Mouse (Mus musculus): Measurements from ENCODE around the gene Man1b1. TPM values are rescaled to one million over a fixed set of nuclear protein-coding genes. Genes with fewer than 3 reads are reported as not detected.

The Man1b1 gene
- 40.8 and 41.3 TPM in 2 replicates for total RNA-seq (2017)

DNA sequence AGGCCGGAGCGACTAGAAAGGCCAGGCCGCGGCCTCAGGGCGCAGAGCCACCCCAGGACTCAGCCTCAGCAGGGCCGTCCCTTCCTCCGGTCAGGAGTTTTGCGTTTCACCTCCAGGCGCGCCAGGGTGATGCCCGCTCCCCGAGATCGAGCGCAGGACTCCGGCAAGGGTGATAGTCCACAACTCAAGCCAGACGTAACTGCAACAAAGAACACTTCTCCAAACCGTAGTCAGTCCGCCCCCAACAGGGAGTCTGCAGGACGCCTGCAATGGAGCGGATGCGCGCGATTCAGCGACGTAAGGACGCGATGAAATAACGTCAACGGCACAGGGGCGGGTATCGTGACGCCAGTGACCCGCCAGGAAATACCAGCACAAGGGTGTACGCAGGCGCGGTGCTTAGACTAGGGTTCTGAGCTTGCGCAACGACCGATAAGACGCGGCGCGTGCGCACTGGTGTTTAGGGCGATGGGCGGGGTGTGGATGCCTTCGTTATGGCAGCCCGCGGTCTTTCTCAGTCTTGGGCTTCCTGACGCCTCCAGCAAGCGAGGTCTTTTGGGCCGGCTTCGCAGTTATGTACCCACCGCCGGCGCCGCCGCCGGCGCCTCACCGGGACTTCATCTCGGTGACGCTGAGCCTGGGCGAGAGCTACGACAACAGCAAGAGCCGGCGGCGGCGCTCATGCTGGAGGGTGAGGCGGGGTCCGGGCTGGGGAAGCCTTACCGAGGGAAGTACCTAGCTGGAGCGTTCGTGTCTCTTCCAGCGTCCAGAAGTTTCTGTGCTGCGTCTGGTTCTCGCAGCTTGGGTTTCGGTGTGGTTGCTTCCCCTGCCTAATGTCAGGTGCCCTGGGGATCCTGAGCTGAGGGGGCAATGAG is at the start of gene Man1b1:
TSS of gene Man1b1 (plus strand) at position 53 of the 875 bp plus-strand sequence.
- peak; percentile 97 for ATAC-seq (replicated peaks; ENCODE audit: low read depth, poor library complexity, severe bottlenecking)

DNA sequence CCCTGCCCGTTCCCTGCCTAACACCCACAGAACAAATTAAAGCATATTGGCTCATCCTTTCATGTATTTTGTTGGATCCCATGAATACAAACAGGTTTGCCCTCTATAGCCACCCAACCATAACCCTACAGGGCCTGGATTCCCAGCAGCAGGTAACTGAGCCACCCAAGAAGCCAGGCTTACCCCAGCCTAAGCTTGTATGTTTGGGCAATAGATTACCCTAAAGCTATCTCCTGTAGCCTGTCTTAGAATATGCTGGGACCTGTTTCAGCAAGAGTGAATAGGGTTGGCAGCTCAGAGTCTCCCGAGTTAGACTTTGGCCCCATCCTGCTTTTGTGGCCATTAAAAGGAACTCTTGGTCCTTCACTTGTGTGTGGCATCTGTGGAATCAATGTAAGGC is 46.6 kb upstream of the Man1b1 start:
- ATAC-seq (replicated peaks; ENCODE audit: low read depth, poor library complexity, severe bottlenecking) = no peak

DNA sequence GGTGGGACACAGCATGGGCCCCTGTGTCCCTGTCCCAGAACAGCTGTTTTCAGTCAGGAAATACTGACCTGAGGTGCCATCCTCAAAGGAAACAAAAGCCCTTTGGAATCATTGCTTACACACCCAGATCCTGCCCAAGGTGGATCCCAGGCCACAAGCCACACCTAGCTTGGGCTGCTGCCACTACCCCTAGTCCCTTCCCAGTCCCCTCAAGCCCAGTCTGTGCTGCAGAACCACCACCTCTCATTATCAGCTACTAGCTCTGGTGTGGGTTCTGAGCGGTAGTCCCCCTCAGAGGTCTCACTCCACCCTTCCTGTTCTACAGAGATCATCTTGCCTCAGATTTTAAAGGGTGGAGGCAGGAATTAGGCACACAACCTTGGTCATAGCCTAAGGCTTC is 45.8 kb upstream of the Man1b1 start:
- peak; percentile 45 for ATAC-seq (replicated peaks; ENCODE audit: low read depth, poor library complexity, severe bottlenecking)

DNA sequence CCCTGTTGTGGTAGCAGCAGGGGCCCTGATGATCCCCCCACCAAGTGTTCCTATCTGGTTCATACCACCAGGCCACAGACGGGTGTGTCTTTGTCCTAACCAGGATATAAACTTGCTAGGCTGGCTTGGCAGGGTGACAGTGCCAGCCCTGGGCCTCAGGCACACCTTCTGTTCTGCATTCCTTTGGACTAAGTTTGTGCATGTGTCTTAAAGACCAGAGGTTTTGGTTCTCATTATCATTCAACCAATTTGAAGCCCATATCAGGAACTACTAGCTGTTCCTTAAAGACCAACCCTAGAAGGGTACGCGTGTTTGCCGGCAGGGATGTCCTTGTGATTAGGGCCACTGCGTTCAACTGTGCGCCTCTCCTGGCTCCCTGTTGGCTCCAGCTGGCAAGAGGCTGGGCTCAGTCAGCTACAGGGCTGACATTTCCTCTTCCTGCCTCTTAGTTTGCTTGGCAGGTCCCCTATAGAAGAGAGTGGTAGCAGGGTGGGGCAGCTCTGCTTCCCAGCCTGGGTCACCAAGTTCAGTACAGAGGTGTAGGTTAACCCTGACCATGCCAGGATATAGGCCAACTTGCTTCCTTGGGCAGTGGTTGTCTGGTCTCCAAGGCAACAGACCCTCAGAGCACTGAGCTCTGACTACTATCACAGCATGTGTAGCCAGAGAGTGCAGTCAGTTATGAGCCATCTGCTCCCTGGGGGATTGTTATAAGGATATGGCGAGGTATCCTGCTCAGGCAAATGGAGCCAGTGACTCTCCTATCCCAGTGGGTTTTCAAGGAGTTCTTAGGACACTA is 45.1 kb upstream of the Man1b1 start:
- ATAC-seq (replicated peaks; ENCODE audit: low read depth, poor library complexity, severe bottlenecking) = peak; percentile 40

DNA sequence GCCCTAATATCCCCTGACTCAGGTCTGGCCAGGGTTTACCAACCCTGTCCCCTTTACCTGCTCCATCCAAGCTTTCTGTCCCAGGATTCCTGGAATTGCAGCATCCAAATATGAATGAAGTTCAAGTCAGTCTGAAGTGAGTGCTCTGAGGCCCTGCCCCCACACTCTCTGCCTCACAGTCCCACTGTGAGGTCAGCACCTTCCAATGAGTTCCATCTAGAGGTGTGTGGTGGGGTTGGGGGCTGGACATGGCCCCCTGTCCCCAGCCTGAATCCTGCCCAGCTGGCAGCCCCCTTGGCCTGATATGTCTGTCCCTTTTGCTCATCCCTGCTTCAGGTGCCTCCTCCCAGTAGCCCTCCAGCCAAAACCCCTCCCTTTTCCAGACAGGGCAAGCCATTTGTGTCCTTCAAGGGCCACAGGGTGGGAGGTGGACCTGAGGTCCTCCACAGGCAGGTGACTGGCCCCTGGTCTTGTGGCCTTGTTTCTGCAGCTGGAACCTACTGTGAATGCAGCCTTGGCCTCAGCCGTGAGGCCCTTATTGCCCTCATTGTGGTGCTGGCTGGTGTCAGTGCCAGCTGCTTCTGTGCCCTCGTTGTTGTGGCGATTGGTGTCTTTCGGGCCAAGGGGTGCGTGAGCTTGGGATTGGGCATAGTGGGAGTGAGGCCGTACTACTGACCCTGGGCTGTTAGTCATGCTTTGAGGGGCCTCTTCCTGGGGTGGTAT is 44.0 kb upstream of the Man1b1 start, which contains the start of gene Tmem210:
TSS of gene Tmem210 (plus strand) at position 219 of the 723 bp plus-strand sequence.
- ATAC-seq (replicated peaks; ENCODE audit: low read depth, poor library complexity, severe bottlenecking) = no peak

DNA sequence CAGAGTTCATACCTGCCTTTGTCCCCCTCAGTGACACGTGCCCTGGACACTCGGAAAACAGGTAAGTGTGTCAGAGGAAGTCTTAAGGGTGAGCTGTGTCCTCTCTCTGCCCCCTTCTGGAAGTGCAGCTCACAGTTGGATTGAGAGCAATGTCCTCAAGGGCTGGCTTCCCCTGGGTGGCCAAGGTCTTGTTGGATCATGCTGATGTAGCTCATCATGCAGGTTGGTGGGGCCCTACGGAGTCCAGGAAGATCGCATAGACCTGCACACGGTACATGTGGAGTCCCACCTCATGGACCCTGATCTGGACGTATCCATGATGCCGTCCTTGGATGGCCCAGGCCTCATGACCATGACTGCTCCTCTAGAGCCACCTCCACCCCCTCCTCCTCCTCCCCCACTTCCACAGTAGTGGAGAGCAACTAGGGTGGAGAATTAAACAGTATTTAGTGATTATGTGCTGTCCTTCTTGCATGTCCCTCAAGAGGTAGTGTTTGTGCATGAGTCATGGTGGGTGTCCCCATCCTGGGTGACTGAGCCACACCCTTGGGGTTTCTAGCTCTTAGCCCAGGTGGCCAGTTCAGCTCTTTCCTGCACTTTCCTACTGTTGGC is 43.3 kb upstream of the Man1b1 start:
- ATAC-seq (replicated peaks; ENCODE audit: low read depth, poor library complexity, severe bottlenecking) = no peak

DNA sequence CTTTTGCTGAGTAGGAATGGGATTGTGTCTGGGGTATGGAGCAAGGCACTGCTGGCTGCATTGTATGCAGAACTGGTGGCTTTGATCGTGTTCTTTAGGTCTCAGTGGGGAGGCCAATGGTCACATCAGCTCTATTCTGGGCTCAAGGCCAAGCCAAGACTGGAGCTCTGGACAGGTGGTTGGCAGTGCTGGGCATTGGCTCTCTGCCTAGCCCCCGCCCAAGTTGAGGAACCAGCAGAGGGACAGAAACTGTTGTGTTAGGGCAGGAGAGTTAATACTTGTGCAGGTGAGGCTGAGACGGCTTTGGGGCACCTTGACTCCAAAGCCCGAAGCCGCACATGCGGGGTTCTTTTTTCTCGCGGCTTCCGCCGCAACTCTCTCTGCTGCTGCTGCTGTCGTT is 42.5 kb upstream of the Man1b1 start, which contains the start of gene Lrrc26:
TSS of gene Lrrc26 (plus strand) at position 265 of the 400 bp plus-strand sequence.
- no peak for ATAC-seq (replicated peaks; ENCODE audit: low read depth, poor library complexity, severe bottlenecking)

DNA sequence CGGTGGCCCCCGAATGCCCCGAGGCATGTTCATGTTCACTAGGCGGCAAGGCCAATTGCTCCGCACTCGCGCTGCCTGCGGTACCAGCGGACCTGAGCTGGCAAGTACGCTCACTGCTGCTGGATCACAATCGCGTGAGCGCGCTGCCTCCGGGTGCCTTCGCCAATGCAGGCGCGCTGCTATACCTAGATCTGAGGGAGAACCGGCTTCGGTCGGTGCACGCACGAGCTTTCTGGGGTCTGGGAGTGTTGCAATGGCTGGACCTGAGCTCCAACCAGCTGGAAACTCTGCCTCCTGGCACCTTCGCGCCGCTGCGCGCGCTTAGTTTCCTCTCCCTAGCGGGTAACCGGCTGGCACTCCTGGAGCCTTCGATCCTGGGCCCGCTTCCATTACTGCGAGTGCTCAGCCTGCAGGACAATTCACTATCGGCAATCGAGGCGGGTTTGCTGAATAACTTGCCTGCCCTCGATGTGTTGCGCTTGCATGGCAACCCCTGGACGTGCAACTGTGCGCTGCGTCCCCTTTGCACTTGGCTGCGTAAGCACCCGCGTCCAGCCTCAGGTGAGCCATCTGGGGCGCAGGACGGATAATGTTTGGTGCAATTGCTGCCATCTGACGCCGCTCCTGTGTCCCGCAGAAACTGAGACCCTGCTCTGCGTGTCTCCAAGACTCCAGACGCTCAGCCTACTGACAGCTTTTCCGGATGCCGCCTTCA is 41.9 kb upstream of the Man1b1 start:
- ATAC-seq (replicated peaks; ENCODE audit: low read depth, poor library complexity, severe bottlenecking) = no peak

DNA sequence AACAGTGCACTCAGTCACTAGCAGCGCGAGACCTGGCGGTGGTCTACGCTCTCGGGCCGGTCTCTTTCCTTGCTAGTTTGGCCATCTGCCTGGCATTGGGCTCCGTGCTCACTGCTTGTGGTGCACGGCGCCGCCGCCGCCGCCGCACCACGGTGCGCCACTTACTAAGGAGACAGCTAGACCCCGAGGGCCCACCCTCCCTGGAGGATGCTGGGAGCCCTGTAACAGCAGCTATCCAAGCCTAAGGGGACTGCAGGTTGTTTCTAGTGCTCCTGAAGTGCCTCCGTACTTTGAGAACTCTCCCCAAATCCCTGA is 41.4 kb upstream of the Man1b1 start:
- ATAC-seq (replicated peaks; ENCODE audit: low read depth, poor library complexity, severe bottlenecking) = no peak

DNA sequence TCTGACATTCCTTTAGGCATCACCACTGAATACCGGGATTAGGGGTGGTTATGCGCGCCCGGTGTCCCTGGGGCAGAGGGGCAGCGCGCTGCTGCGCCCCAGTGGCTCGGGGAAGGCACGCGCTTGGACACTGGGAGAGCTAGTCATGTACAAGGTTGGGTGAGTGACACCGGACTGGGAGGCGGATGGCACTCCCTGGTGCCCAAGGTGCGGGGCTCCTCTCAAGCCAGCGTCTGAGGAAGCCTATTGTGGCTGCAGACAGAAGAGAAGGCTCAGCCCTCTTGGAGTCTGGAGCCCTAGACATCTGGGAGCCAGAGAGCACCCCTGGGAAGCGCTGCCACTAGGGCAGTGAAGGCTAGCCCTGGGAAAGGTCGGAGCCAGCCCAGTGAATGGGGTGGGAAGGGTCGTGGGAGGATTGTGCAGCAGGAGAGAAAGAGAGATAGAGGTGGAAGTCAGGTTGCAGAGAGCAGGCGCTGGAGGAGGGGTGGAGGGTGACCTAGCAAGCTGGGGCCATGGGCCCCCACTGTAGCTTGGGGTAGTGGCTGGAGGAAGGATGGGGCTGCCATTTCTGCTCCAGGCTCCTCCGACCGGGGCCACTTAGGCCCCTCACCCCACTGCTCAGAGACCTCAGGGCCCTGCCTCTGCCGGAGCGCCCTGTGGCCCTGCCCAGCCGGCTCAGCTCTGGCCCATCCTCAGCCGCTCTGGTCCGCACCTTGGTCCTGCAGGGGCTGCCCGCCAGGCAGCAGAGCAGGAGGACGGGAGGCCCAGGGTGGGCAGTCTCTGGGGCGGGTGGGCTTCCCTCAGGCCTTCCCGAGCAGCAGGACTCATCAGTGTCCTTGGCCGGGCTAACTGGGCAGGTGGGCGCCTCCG is 40.7 kb upstream of the Man1b1 start:
- ATAC-seq (replicated peaks; ENCODE audit: low read depth, poor library complexity, severe bottlenecking) = no peak

DNA sequence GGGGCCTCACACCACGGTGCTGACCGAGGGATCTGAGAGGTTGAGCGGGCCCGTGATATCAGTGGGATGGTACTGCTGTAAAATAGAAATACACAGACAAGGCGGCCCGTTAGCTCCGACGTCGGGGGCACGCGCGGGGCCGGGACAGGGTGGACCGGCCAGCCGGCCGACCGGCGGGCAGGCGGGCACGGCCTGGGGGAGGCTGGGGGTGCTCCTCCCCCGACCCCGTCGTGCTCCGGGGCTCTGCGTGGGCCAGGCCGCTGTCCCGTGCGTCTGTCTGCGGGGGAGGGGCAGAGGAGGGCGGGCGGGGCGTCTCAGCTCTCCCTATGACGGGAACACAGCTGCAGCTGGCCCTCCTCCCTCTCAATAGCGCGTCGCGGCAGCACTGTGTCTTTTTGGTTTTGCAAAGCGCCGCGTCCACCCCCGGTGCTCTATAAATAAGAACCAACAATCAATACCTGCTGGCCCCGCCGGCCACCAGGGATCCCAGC is 40.0 kb upstream of the Man1b1 start:
- no peak for ATAC-seq (replicated peaks; ENCODE audit: low read depth, poor library complexity, severe bottlenecking)

DNA sequence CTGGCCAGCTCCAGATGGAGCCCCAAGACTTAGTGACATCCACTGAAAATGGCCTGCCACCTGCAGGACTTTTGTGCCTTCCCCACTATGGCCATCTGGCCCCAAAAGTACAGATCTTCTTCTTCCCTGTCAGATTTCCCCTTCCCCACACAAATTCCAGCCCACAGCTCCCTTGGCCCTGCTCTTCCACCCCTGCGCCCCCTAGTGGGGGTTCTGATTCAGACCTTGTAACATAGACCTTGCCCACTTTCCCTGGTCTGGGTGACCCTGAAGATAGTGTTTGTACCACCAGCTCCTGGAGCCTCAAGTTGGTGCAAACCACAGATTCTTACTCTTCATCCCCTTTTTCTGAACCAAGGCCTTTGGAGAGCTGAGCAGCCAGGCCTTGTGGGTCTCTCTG is 39.3 kb upstream of the Man1b1 start:
- ATAC-seq (replicated peaks; ENCODE audit: low read depth, poor library complexity, severe bottlenecking) = peak; percentile 64

DNA sequence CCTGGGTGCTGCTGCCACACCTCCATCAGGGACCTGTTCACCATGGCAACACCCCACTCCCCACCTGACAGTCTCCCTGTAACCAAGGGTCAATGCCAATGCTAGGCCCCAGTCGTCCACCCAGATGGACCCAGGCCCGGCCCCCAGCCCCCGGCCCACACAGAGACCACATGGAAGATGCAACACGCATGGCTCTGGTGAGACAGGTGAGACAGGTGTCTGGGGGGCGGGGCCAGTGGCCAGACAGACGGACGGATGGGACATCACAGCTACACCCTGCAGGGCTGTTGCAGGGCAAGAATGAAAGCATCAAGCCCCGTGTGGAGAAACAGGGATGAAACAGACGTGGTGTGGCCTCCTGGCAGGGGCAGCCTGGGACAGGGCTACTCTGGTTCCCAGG is 38.4 kb upstream of the Man1b1 start:
- ATAC-seq (replicated peaks; ENCODE audit: low read depth, poor library complexity, severe bottlenecking) = no peak

DNA sequence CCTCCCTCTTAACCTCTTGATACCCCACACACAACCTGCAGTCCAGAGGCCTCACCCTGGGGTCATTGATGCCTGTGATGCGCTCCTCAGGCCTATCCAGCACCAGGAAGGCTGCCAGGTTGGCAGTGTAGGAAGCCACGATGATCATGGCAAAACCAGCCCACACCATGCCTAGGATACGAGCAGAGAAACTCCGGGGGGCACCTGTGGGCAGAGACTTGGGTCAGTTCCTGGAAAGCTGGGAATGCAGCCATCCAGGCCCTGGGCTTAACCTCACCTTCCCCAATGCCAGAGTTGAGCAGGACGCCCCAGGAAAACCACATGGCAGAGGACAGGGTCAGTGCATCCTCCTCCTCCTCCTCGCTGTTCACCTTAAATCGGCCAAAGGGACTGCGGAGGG is 35.0 kb upstream of the Man1b1 start:
- ATAC-seq (replicated peaks; ENCODE audit: low read depth, poor library complexity, severe bottlenecking) = no peak

DNA sequence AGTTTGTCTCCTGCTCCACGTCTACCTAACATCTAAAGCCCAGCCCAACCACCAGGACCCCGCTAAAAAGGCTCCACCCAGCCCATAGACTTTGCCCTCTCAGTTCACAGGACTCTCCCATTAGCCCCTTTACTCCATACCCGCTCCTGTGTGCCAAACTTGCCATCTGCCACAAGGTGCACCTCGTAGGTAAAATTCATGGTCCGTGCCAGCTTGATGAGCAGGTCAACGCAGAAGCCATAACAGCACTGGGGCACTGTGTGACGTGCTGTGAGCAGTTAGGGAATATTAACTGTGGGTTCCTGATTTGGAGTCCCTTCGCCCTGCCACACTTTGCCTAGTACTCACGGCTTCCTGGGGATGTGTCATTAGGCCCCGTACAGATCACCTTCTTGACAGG is 34.1 kb upstream of the Man1b1 start:
- ATAC-seq (replicated peaks; ENCODE audit: low read depth, poor library complexity, severe bottlenecking) = no peak

DNA sequence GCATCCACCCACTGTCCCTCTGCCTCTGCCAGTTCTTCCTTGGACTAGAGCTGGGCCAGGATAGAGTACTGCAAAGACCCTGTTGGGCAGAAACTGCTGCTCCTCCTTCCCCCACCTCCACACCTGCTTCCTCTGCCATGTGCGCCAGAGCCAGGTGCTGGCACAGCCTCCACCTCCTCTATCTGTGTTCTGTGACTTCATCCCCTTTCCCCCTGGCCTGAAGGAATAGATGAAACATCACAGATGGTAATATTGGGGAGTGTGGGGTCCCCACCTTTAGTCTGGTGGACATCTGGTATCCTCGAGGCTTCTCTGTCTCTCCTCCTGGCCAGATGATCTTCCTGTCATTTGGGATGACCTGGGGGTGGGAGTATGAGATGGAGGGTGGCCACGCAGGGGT is 28.7 kb upstream of the Man1b1 start:
- ATAC-seq (replicated peaks; ENCODE audit: low read depth, poor library complexity, severe bottlenecking) = no peak

DNA sequence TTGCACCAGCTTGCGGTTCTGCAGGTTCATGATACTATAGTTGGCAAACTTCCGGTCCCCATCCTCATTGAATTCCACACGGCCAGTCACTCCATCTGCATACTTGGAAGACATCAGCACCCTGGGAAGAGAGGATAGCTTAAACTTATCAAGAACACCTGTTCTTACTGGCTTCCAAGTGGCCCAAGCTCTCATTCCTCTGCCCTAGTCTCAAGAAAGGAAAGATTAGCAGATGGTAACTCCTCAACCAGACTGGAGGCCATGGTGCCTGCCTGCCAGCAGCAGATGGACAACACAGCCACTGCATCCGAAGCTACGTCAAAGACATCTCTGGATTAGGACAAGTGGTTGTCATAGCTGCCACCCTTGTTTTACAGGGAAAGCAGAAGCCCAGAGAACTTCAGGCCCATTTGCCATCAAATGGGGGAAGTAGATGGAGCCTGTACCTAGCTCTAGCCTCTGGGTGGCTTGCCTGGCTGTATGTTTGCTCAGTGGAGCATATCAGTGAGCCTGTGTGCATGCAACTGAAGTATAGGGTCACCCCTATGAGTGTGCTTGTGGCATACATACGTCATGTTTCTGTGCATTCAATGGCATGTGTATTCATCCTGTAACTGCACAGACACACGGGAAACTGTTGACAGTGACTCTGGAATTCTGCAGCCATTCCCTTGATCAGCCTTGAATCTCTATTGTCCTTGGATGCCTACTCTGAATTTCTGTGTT is 28.0 kb upstream of the Man1b1 start:
- ATAC-seq (replicated peaks; ENCODE audit: low read depth, poor library complexity, severe bottlenecking) = 0 out of 2 replicates have a peak, but pooled peaks have one; percentile 30
